Mouse (Mus musculus) neural tube, embryonic 13.5 days (tissue): ENCODE results near the gene Nelfe. TPM values are rescaled to one million over a fixed set of nuclear protein-coding genes. Genes with fewer than 3 reads are reported as not detected.
"Not testable (repeated sequence)": the region's sequence is repeated elsewhere in the genome, so short reads cannot be mapped to it uniquely, and the experiment has no call there.

Experiments
- ATAC-seq: fragments of 200-750 bp; cut with Nextera tagmentation; 2 replicates; pipeline ENCODE4 v1.8.0; 2017; ENCODE audit warnings: low read depth, mild to moderate bottlenecking, moderate TSS enrichment, moderate library complexity
- H3K27ac ChIP-seq: fragments of 300-500 bp; sonication (generic); replicated peaks from 2 replicates; pipeline ENCODE4 v1.5.1; 2015; ENCODE audit warnings: moderate library complexity, mild to moderate bottlenecking, inconsistent platforms
- H3K27me3 ChIP-seq: fragments of 300-500 bp; sonication (generic); 2 replicates; pipeline ENCODE4 v1.6.1; 2015; ENCODE audit warnings: mild to moderate bottlenecking, inconsistent platforms
- H3K36me3 ChIP-seq: fragments of 300-500 bp; sonication (generic); 2 replicates; pipeline ENCODE4 v1.6.1; 2015; ENCODE audit warnings: mild to moderate bottlenecking, inconsistent platforms
- H3K4me1 ChIP-seq: fragments of 300-500 bp; sonication (generic); replicated peaks from 2 replicates; pipeline ENCODE4 v1.6.1; 2015; ENCODE audit warnings: inconsistent platforms
- H3K4me2 ChIP-seq: fragments of 300-500 bp; sonication (generic); 2 replicates; pipeline ENCODE4 v1.6.1; 2015; ENCODE audit warnings: inconsistent platforms, mild to moderate bottlenecking, moderate library complexity
- H3K4me3 ChIP-seq: fragments of 300-500 bp; sonication (generic); 2 replicates; pipeline ENCODE4 v1.5.1; 2015; ENCODE audit warnings: mild to moderate bottlenecking, inconsistent platforms
- H3K9ac ChIP-seq: fragments of 300-500 bp; sonication (generic); 2 replicates; pipeline ENCODE4 v1.6.1; 2015; ENCODE audit warnings: moderate library complexity, mild to moderate bottlenecking, inconsistent platforms
- H3K9me3 ChIP-seq: fragments of 300-500 bp; sonication (generic); 2 replicates; pipeline ENCODE4 v1.6.1; 2016; ENCODE audit warnings: inconsistent platforms
- WGBS: fragments of 180-500 bp; shearing (Covaris S2); methylation state at CpG from one replicate; pipeline ENCODE4 v1.1.7; 2015; 5-methylcytosine and 5-hydroxymethylcytosine counted together
- microRNA-seq: library from miRNA; unstranded; fragments of <30 nt; microRNA quantifications from one replicate; pipeline ENCODE4, GENCODE M21; 2016
- polyA plus RNA-seq: library from polyadenylated mRNA; unstranded; fragments of >200 nt; fragmentation: Nextera tagmentation; extraction: Ambion mirVana; gene quantifications from 2 replicates; pipeline ENCODE4 v1.2.1, GENCODE M21; 2015

Gene Nelfe
- polyA plus RNA-seq, 1 experiment from 2014 or later = 81.6 TPM

GRCm38 (mm10) chr17:34897373-34898159 is 47.4 kb downstream of the Nelfe start:
- 19% methylated on average over 10 of the region's 10 CpGs for WGBS
- H3K4me3 ChIP-seq = peak overlapping the region; percentile 93
- peak overlapping the region; percentile 98 for H3K27ac ChIP-seq
- H3K4me1 ChIP-seq = peaks cover 54% of the 10 kb centered on the region
- peak overlapping the region; percentile 94 for H3K4me2 ChIP-seq
- ATAC-seq = no peak
- H3K9me3 ChIP-seq = no peaks in the 10 kb centered on the region
- H3K27me3 ChIP-seq = no peaks in the 10 kb centered on the region
- peak overlapping the region; percentile 96 for H3K9ac ChIP-seq
- H3K36me3 ChIP-seq = peaks cover 25% of the 10 kb centered on the region

- Histone ChIP-seq H3K9me3 (no peaks in the 10 kb centered on the region), H3K4me1 (peaks cover 54% of the 10 kb centered on the region), H3K9ac (peak within 1 kb of the TSS; percentile 96), H3K36me3 (peaks cover 31% of the 10 kb centered on the region), H3K4me2 (peak within 1 kb of the TSS; percentile 94), H3K27ac (peak within 1 kb of the TSS; percentile 98), H3K4me3 (peak within 1 kb of the TSS; percentile 93), H3K27me3 (no peaks in the 10 kb centered on the region)
- ATAC-seq = peak; percentile 5
- under 1% methylated on average over 24 of the region's 44 CpGs for WGBS
Observed at GRCm38 (mm10) chr17:34898160-34898586, 48.0 kb downstream of the Nelfe start, which contains the start of the genes C2 and Ehmt2. Gene C2, minus strand, starts transcription at chr17:34898265. Gene Ehmt2, plus strand, starts transcription at chr17:34898469.

- peak overlapping the region; percentile 93 for H3K4me3 ChIP-seq
- H3K27me3 ChIP-seq = no peaks in the 10 kb centered on the region
- WGBS = 0% methylated on average over 26 of the region's 47 CpGs
- peak overlapping the region; percentile 98 for H3K27ac ChIP-seq
- peak overlapping the region; percentile 94 for H3K4me2 ChIP-seq
- H3K4me1 ChIP-seq = peaks cover 50% of the 10 kb centered on the region
- H3K9me3 ChIP-seq = no peaks in the 10 kb centered on the region
- peak overlapping the region; percentile 96 for H3K9ac ChIP-seq
- peak; percentile 5; the same call in 1 of the 2 replicates for ATAC-seq
- H3K36me3 ChIP-seq = peaks cover 36% of the 10 kb centered on the region
Observed at GRCm38 (mm10) chr17:34898706-34899052, 48.5 kb downstream of the Nelfe start.

GRCm38 (mm10) chr17:34899053-34899889 is 49.1 kb downstream of the Nelfe start:
- Histone ChIP-seq H3K9me3 (no peaks in the 10 kb centered on the region), H3K4me3 (peak overlapping the region; percentile 93), H3K9ac (peak overlapping the region; percentile 96), H3K4me1 (peaks cover 48% of the 10 kb centered on the region), H3K27me3 (no peaks in the 10 kb centered on the region), H3K36me3 (peaks cover 42% of the 10 kb centered on the region), H3K4me2 (peak overlapping the region; percentile 94), H3K27ac (peak overlapping the region; percentile 98)
- WGBS = 0% methylated on average over 37 of the region's 45 CpGs
- ATAC-seq = peak; percentile 1; the same call in 1 of the 2 replicates

- Histone ChIP-seq H3K4me3 (peak overlapping the region; percentile 93), H3K27ac (peak overlapping the region; percentile 98), H3K9me3 (no peaks in the 10 kb centered on the region), H3K4me2 (peak overlapping the region; percentile 94), H3K27me3 (no peaks in the 10 kb centered on the region), H3K9ac (peak overlapping the region; percentile 96), H3K36me3 (peaks cover 48% of the 10 kb centered on the region), H3K4me1 (peaks cover 48% of the 10 kb centered on the region)
- ATAC-seq = no peak
- WGBS = 5% methylated on average over 5 of the region's 5 CpGs
Observed at GRCm38 (mm10) chr17:34899890-34900243, 49.7 kb downstream of the Nelfe start.

GRCm38 (mm10) chr17:34900826-34901225 is 50.6 kb downstream of the Nelfe start:
- ATAC-seq, H3K27me3 ChIP-seq, H3K9me3 ChIP-seq, H3K9ac ChIP-seq, H3K27ac ChIP-seq: not testable (repeated sequence)
- H3K4me2 ChIP-seq = peak overlapping the region; percentile 94
- H3K4me3 ChIP-seq = peak overlapping the region; percentile 93; the same call in 1 of the 2 replicates
- peaks cover 56% of the 10 kb centered on the region for H3K36me3 ChIP-seq
- peaks cover 40% of the 10 kb centered on the region for H3K4me1 ChIP-seq

- peaks cover 61% of the 10 kb centered on the region for H3K36me3 ChIP-seq
Observed at GRCm38 (mm10) chr17:34901948-34902347, 51.8 kb downstream of the Nelfe start.

GRCm38 (mm10) chr17:34902895-34903294 is 52.7 kb downstream of the Nelfe start:
- no peak overlapping the region for H3K9ac ChIP-seq

More at GRCm38 (mm10) chr17:34901948-34902347, 51.8 kb downstream of the Nelfe start:
- H3K4me3 ChIP-seq, H3K27ac ChIP-seq, H3K9me3 ChIP-seq, H3K9ac ChIP-seq, H3K27me3 ChIP-seq, H3K4me2 ChIP-seq, ATAC-seq: not testable (repeated sequence)
- 95% methylated on average over 9 of the region's 10 CpGs for WGBS
- peaks cover 28% of the 10 kb centered on the region for H3K4me1 ChIP-seq

More at GRCm38 (mm10) chr17:34902895-34903294, 52.7 kb downstream of the Nelfe start:
- Histone ChIP-seq H3K27me3 (no peaks in the 10 kb centered on the region), H3K4me3 (no peak overlapping the region), H3K36me3 (peaks cover 70% of the 10 kb centered on the region), H3K4me2 (no peak overlapping the region), H3K9me3 (no peaks in the 10 kb centered on the region), H3K27ac (no peak overlapping the region), H3K4me1 (peaks cover 19% of the 10 kb centered on the region)
- no peak for ATAC-seq
- WGBS = 92% methylated on average over 9 of the region's 9 CpGs

Small RNAs within 50 kb of the gene (microRNA-seq; reads per million reads assigned to microRNA genes)
- gene Mir6970 (0.89 reads per million), gene Mir6971 (1.3 reads per million), gene Mir6972 (not detected)

Other genes with a start within 250 kb of the Nelfe start
- 260 and 270 TPM in 2 replicates for gene Rnf5, start 246.7 kb upstream of the Nelfe start, polyA plus RNA-seq
- gene Agpat1, start 246.1 kb upstream of the Nelfe start, polyA plus RNA-seq = 89.5 and 99.6 TPM in 2 replicates
- 21.8 and 28.4 TPM in 2 replicates for gene Egfl8, start 234.4 kb upstream of the Nelfe start, polyA plus RNA-seq
- 23.7 and 25.0 TPM in 2 replicates for gene Ppt2, start 221.9 kb upstream of the Nelfe start, polyA plus RNA-seq
- 3.8 and 4.2 TPM in 2 replicates for gene Prrt1, start 220.9 kb upstream of the Nelfe start, polyA plus RNA-seq
- 17.1 and 18.6 TPM in 2 replicates for gene Fkbpl, start 205.6 kb upstream of the Nelfe start, polyA plus RNA-seq
- 106 TPM in 2 replicates for gene Atf6b, start 203.2 kb upstream of the Nelfe start, polyA plus RNA-seq
- 0.11 and 0.14 TPM in 2 replicates for gene Tnxb, start 179.9 kb upstream of the Nelfe start, polyA plus RNA-seq
- not detected in 2 replicates for gene C4b, start 106.5 kb upstream of the Nelfe start, polyA plus RNA-seq
- not detected in 2 replicates for gene Cyp21a1, start 45.8 kb upstream of the Nelfe start, polyA plus RNA-seq
- 31.6 and 34.2 TPM in 2 replicates for gene Stk19, start 13.4 kb upstream of the Nelfe start, polyA plus RNA-seq
- 63.0 and 63.2 TPM in 2 replicates for gene Dxo, start 13.4 kb upstream of the Nelfe start, polyA plus RNA-seq
- 49.7 and 57.1 TPM in 2 replicates for gene Skiv2l, start 181 bp upstream of the Nelfe start, polyA plus RNA-seq
- gene Cfb, start 12.1 kb downstream of the Nelfe start, polyA plus RNA-seq = 1.8 and 2.9 TPM in 2 replicates
- 9.5 and 10.4 TPM in 2 replicates for gene Zbtb12, start 29.1 kb downstream of the Nelfe start, polyA plus RNA-seq
- not detected in 2 replicates for gene Gm20547, start 31.7 kb downstream of the Nelfe start, polyA plus RNA-seq
- 0.99 and 2.1 TPM in 2 replicates for gene C2, start 47.9 kb downstream of the Nelfe start, polyA plus RNA-seq
- gene Ehmt2, start 48.1 kb downstream of the Nelfe start, polyA plus RNA-seq = 86.8 and 88.7 TPM in 2 replicates
- not detected in 2 replicates for gene Slc44a4, start 64.1 kb downstream of the Nelfe start, polyA plus RNA-seq
- 30.2 and 30.6 TPM in 2 replicates for gene Neu1, start 80.9 kb downstream of the Nelfe start, polyA plus RNA-seq
- gene Hspa1b, start 108.8 kb downstream of the Nelfe start, polyA plus RNA-seq = 0.38 and 0.47 TPM in 2 replicates
- not detected in 2 replicates for gene Gm20481, start 119.5 kb downstream of the Nelfe start, polyA plus RNA-seq
- 6.0 and 6.3 TPM in 2 replicates for gene Hspa1a, start 121.8 kb downstream of the Nelfe start, polyA plus RNA-seq
- gene Hspa1l, start 122.3 kb downstream of the Nelfe start, polyA plus RNA-seq = 1.5 and 2.2 TPM in 2 replicates
- 99.4 and 99.8 TPM in 2 replicates for gene Lsm2, start 131.5 kb downstream of the Nelfe start, polyA plus RNA-seq
- gene Vars, start 150.6 kb downstream of the Nelfe start, polyA plus RNA-seq = 57.9 and 58.2 TPM in 2 replicates
- gene Vwa7, start 166.2 kb downstream of the Nelfe start, polyA plus RNA-seq = 0.17 and 0.18 TPM in 2 replicates
- gene Sapcd1, start 177.6 kb downstream of the Nelfe start, polyA plus RNA-seq = 2.5 and 2.6 TPM in 2 replicates
- gene Msh5, start 196.4 kb downstream of the Nelfe start, polyA plus RNA-seq = 2.8 and 3.1 TPM in 2 replicates
- gene Clic1, start 199.6 kb downstream of the Nelfe start, polyA plus RNA-seq = 132 and 145 TPM in 2 replicates
- 417 and 431 TPM in 2 replicates for gene Ddah2, start 208.6 kb downstream of the Nelfe start, polyA plus RNA-seq
- 0.54 TPM in 1 of 2 replicates, not detected in the other for gene Ly6g6c, start 215.0 kb downstream of the Nelfe start, polyA plus RNA-seq
- 0.28 and 0.38 TPM in 2 replicates for gene Mpig6b, start 215.8 kb downstream of the Nelfe start, polyA plus RNA-seq
- gene Ly6g6e, start 226.5 kb downstream of the Nelfe start, polyA plus RNA-seq = 0.46 and 0.55 TPM in 2 replicates
- gene Ly6g6d, start 227.7 kb downstream of the Nelfe start, polyA plus RNA-seq = 0.95 and 1.8 TPM in 2 replicates
- 0.44 and 0.68 TPM in 2 replicates for gene Ly6g6f, start 235.2 kb downstream of the Nelfe start, polyA plus RNA-seq
- gene Abhd16a, start 238.9 kb downstream of the Nelfe start, polyA plus RNA-seq = 98.2 and 104 TPM in 2 replicates